Mouse (Mus musculus) embryonic facial prominence, embryonic 11.5 days (tissue): ENCODE measurements around the gene Shtn1. TPM values are rescaled to one million over a fixed set of nuclear protein-coding genes. Genes with fewer than 3 reads are reported as not detected.

Experiments
- polyA plus RNA-seq: library from polyadenylated mRNA; unstranded; fragments of >200 nt; fragmentation: Nextera tagmentation; extraction: Ambion mirVana; gene quantifications from 2 replicates; pipeline ENCODE4 v1.2.1, GENCODE M21; 2014

Gene Shtn1
- polyA plus RNA-seq, 1 experiment from 2014 or later: 6.3 TPM

Other genes with a start within 250 kb of the Shtn1 start
- gene Eno4, start 132.7 kb downstream of the Shtn1 start, polyA plus RNA-seq: 0.54 and 0.66 TPM in 2 replicates
- gene Hspa12a, start 132.4 kb downstream of the Shtn1 start, polyA plus RNA-seq: 5.1 and 5.8 TPM in 2 replicates
- 2.2 and 2.6 TPM in 2 replicates for gene Vax1, start 94.0 kb upstream of the Shtn1 start, polyA plus RNA-seq
- gene Kcnk18, start 143.1 kb upstream of the Shtn1 start, polyA plus RNA-seq: not detected in 2 replicates
- 11.9 and 14.0 TPM in 2 replicates for gene Slc18a2, start 184.8 kb upstream of the Shtn1 start, polyA plus RNA-seq
- 32.5 and 47.4 TPM in 2 replicates for gene Rps12-ps3, start 246.2 kb upstream of the Shtn1 start, polyA plus RNA-seq